Mouse (Mus musculus): ENCODE measurements around the gene Cp.
"Not testable (repeated sequence)": the region's sequence is repeated elsewhere in the genome, so short reads cannot be mapped to it uniquely, and the experiment has no call there.

Gene Cp

GRCm38 (mm10) chr3:19956885-19957284 lies at the start of gene Cp:
Cp (plus strand) TSS chr3:19957054.
- DNase-seq (ENCODE audit: low spot score), result no peak

GRCm38 (mm10) chr3:19948552-19948951 lies 8.3 kb upstream of the Cp start:
- no peak for DNase-seq (ENCODE audit: low spot score)

GRCm38 (mm10) chr3:19949401-19949800 lies 7.5 kb upstream of the Cp start:
- DNase-seq (ENCODE audit: low spot score), result not testable (repeated sequence)

GRCm38 (mm10) chr3:19953425-19953824 lies 3.4 kb upstream of the Cp start:
- DNase-seq (ENCODE audit: low spot score), result no peak

GRCm38 (mm10) chr3:19953865-19954264 lies 3.0 kb upstream of the Cp start:
- DNase-seq (ENCODE audit: low spot score), result no peak

- no peak for DNase-seq (ENCODE audit: low spot score)
These were observed 1.2 kb downstream of the Cp start for GRCm38 (mm10) chr3:19958031-19958430.

- DNase-seq (ENCODE audit: low spot score), result no peak
These were observed 2.1 kb downstream of the Cp start for GRCm38 (mm10) chr3:19958983-19959382.

GRCm38 (mm10) chr3:19960570-19961114 lies 3.8 kb downstream of the Cp start:
- no peak for DNase-seq (ENCODE audit: low spot score)

GRCm38 (mm10) chr3:19961341-19961740 lies 4.5 kb downstream of the Cp start:
- no peak for DNase-seq (ENCODE audit: low spot score)

- DNase-seq (ENCODE audit: low spot score), result no peak
These were observed 6.1 kb downstream of the Cp start for GRCm38 (mm10) chr3:19962769-19963513.

- no peak for DNase-seq (ENCODE audit: low spot score)
These were observed 7.9 kb downstream of the Cp start for GRCm38 (mm10) chr3:19964625-19965188.

- DNase-seq (ENCODE audit: low spot score), result no peak
These were observed 8.4 kb downstream of the Cp start for GRCm38 (mm10) chr3:19965239-19965638.

- DNase-seq (ENCODE audit: low spot score), result no peak
These were observed 9.2 kb downstream of the Cp start for GRCm38 (mm10) chr3:19966072-19966471.

- no peak for DNase-seq (ENCODE audit: low spot score)
These were observed 21.6 kb downstream of the Cp start for GRCm38 (mm10) chr3:19978474-19978873.

- no peak for DNase-seq (ENCODE audit: low spot score)
These were observed 24.3 kb downstream of the Cp start for GRCm38 (mm10) chr3:19981156-19981555.

- no peak for DNase-seq (ENCODE audit: low spot score)
These were observed 26.0 kb downstream of the Cp start for GRCm38 (mm10) chr3:19982846-19983245.

GRCm38 (mm10) chr3:19986123-19986522 lies 29.3 kb downstream of the Cp start:
- no peak for DNase-seq (ENCODE audit: low spot score)

- DNase-seq (ENCODE audit: low spot score), result no peak
These were observed 33.2 kb downstream of the Cp start for GRCm38 (mm10) chr3:19990031-19990430.

- no peak for DNase-seq (ENCODE audit: low spot score)
These were observed 35.5 kb downstream of the Cp start for GRCm38 (mm10) chr3:19992388-19992787.

- DNase-seq (ENCODE audit: low spot score), result no peak
These were observed 42.7 kb downstream of the Cp start for GRCm38 (mm10) chr3:19999551-19999950.

GRCm38 (mm10) chr3:20000806-20001205 lies 44.0 kb downstream of the Cp start:
- no peak for DNase-seq (ENCODE audit: low spot score)

GRCm38 (mm10) chr3:20002786-20003185 lies 45.9 kb downstream of the Cp start:
- DNase-seq (ENCODE audit: low spot score), result no peak

- no peak for DNase-seq (ENCODE audit: low spot score)
These were observed 47.6 kb downstream of the Cp start for GRCm38 (mm10) chr3:20004422-20004821.

- DNase-seq (ENCODE audit: low spot score), result no peak
These were observed 48.8 kb downstream of the Cp start for GRCm38 (mm10) chr3:20005611-20006010.
